Mouse (Mus musculus) bone marrow macrophage, adult 2 months (primary cell): Measurements from ENCODE around the gene Chka.

ENCODE experiments used
- CTCF ChIP-seq: IDR thresholded peaks from 2 replicates; pipeline ENCODE4 v1.5.1; 2012; ENCODE audit warnings: low read depth, mild to moderate bottlenecking, low read length, moderate library complexity
- POLR2A ChIP-seq: IDR thresholded peaks from 2 replicates; pipeline ENCODE4 v1.6.1; 2012; ENCODE audit warnings: mild to moderate bottlenecking, low read depth, low read length, borderline replicate concordance

DNA sequence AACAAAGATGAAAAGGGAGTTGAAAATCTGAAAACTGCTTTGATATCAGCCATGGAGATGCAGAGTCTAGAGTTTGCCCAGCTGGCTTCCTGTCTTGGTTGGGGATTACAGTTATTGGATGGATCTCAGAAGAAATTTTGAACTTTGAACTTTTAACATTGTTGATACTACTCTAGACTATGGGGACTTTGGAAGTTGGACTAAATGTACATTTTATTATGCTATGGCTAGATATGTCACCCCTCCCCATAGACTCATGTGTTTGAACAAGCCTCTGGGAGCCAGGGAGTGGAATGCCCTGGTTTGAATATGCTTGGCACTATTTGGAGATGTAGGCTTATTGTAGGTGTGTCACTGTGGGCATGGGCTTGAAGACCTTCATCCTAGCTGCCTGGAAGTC lies 26.5 kb upstream of the Chka start:
- TF ChIP-seq POLR2A = no peak
- TF ChIP-seq CTCF = no peak
